Mouse (Mus musculus) left cerebral cortex, adult 8-10 months (tissue): ENCODE results near the gene Sox15. TPM values are rescaled to one million over a fixed set of nuclear protein-coding genes. Genes with fewer than 3 reads are reported as not detected.
A peak's percentile ranks its signal among the peaks of the same experiment; 100 is the strongest.

Source experiments
- DNase-seq, 2 experiments: peaks; one replicate each; pipeline ENCODE4 v3.0.0; 2022; ENCODE audit warnings: low spot score in 2 of 2
- total RNA-seq, 4 experiments: library from RNA; stranded (reverse); gene quantifications; 2 replicates each; pipeline ENCODE4 v1.2.4; 2022

Sox15 gene
- total RNA-seq, 4 experiments from 2014 or later, result 0.46 TPM; not detected in 3

DNA sequence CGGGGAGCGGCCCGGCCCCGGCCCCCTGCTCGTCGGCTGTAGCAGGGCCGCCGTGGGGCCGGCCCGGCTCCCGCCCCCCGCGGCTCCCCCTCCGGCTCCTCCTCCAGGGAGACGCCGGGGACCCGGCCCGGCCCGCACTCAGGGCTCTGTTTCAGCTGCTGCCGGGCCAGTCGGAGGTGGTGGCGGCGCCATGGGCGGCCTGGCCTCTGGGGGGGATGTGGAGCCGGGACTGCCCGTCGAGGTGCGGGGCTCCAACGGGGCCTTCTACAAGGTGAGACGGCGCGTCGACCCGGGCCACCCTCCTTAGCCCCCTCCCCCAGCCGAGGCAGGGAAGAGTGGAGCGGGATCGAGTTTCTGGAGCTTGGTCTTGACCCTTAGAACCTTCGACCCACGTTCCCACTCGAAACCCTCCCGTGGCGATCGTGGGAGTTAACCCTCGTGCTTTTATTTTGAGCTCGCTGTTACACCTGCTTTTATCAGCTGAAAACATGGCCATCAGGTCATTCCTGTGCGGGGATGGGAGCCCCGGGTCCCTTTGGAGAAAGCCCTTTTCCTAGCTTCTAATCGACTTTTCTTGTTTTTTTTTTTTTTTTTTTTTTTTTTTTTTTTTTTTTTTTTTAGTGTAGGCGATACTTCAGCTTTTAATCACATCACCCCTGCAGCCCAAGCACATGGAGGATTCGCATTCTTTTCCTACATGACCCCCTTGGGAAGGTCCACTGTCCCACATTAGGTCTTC is 21.8 kb upstream of the Sox15 start:
- DNase-seq, result peak in 1 of 2 experiments; percentile 48

DNA sequence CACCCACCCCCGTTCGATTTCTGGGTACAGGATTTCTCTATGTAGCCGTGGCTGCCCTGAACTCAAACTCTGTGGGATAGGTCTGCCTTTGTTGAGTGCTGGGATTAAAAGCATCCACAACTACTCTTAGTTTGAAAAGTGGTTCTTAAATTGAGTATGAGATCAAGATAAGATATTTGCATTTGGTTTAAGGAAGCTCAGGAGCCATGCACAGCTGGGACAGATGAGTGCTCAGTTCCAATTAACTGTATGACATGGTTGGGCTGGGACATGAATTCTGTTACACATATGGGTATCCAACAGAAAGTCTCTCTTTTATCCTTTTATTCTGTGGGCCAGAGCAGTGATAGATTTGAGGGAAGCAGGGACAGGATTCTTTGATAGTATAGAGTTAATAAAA is 19.6 kb upstream of the Sox15 start:
- no peak for DNase-seq

DNA sequence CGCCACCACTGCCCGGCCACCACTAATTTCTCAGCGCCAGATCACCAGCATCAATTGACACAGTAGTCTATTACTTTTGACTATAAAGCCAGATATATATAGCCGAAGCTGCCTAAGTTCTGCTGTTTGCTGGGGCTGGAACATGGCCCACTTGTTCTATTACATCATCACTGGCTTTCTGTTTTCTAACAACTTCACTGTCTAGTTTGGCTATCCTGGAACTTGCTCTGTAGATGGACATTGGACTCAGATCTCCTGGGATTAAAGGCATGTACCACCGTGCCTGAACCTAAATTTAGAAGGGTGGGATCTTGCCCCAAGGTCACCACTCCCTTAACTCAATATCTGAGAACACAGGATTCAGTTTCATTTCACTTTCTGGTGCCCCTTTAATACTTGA is 9.3 kb upstream of the Sox15 start:
- DNase-seq, result no peak

GRCm38 (mm10) chr11:69653399-69653798 is 1.7 kb upstream of the Sox15 start:
- no peak for DNase-seq

DNA sequence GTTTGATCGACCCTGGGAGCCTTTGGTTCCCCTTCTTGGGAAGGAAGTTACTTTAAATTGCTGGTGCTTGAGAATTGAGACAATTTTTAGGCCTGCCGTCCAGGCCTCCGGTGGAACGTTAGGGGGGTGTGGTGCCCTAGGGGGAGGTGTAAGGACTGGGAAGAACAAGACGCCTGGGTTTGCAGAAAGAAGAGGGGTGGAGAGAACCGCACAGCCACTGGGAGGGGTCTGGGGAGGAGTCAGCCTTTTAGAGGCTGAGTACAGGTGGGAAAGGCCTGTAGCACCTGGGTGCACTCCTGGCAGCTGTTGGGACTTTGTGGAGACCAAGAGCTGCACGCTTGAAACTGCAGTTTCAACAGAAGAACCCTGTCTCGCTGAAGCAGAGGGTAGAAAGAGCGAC is 354 bp upstream of the Sox15 start:
- DNase-seq, result no peak

GRCm38 (mm10) chr11:69656065-69656455 is 946 bp downstream of the Sox15 start:
- DNase-seq, result no peak

- no peak for DNase-seq
Measured at GRCm38 (mm10) chr11:69656617-69657461, 1.7 kb downstream of the Sox15 start.

DNA sequence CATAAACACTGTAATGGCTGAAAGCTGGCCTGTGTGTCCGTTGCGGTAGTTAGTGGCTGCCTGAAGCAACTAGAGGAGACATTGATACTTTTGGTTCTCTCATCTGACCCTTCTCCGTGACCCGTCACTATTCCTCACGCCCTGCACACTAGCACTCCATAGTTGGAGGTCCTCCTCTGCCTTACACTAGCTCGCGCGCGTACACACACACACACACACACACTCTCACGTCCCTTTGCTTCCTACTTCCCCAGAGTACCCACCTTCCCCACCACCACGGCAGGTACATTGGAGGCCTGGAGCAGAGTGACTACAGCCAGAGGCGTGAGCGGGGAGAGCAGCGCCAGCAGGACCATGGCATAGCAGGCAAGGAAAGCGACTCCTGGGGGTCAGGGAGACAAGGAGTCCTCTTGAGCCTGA is 2.4 kb downstream of the Sox15 start:
- no peak for DNase-seq

- no peak for DNase-seq
Measured at GRCm38 (mm10) chr11:69661221-69661881, 6.2 kb downstream of the Sox15 start.

GRCm38 (mm10) chr11:69662213-69662966 is 7.3 kb downstream of the Sox15 start, which contains the start of gene Mpdu1:
Gene Mpdu1 (minus strand): TSS chr11:69662642.
- DNase-seq, result peak; percentile 84 to 96

GRCm38 (mm10) chr11:69662967-69663671 is 8.0 kb downstream of the Sox15 start:
- no peak for DNase-seq

DNA sequence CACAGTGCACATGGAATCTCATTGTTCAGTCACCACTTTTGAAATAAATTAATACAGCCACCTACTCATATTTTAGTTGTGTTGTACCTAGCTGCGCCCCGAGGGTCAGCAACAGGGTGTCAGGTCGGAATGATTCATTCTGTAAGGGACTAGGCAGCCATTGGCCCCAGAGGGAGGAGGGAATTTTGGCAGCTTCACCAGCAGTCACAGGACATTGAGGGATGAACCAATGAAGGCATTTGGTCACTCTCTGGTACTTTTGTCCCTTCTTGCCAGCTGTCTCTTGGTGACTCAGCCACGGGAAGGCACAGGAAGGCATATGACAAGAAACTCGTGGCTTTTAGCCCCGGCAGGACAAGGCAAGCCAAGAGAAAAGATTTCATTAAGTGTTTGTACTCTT is 8.7 kb downstream of the Sox15 start:
- no peak for DNase-seq

- no peak for DNase-seq
Measured at GRCm38 (mm10) chr11:69664841-69665240, 9.7 kb downstream of the Sox15 start.

GRCm38 (mm10) chr11:69665457-69665960 is 10.4 kb downstream of the Sox15 start:
- no peak for DNase-seq

DNA sequence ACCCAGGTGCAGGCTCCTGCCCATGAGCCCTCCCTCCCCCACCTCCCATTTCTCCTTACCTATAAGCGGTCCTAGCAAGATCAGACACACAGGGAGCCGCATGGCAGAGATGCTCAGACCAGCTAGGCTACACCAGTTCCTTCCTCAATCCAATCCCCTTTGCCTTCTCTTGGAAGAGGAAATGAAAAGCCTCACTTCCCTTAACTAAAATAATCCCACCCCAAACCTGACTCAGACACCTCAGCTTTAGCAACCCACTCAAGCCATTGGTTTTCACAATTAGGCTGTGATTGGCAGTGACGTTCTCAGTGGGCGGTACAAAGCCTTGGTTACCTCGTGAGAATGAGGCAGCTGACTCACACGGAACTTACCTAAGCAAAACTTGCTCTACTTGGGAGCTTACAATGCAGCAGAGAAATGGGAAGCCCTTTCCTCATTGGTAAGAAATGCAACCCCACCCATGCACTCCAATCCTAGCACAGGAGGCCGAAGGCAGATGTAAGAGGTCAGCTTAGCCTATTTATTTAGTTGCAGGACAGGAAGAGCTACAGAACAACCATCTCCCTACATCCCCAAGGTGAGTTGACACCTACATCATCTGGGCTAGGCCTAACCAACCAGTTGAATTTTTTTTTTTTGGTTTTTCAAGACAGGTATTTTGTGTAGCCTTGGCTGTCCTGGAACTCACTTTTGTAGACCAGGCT is 11.0 kb downstream of the Sox15 start, which contains the start of gene Cd68:
Gene Cd68, minus strand, starts transcription at position 193 of the 704 bp plus-strand sequence.
- DNase-seq, result peak; percentile 34 to 70

GRCm38 (mm10) chr11:69666665-69667005 is 11.5 kb downstream of the Sox15 start:
- no peak for DNase-seq

DNA sequence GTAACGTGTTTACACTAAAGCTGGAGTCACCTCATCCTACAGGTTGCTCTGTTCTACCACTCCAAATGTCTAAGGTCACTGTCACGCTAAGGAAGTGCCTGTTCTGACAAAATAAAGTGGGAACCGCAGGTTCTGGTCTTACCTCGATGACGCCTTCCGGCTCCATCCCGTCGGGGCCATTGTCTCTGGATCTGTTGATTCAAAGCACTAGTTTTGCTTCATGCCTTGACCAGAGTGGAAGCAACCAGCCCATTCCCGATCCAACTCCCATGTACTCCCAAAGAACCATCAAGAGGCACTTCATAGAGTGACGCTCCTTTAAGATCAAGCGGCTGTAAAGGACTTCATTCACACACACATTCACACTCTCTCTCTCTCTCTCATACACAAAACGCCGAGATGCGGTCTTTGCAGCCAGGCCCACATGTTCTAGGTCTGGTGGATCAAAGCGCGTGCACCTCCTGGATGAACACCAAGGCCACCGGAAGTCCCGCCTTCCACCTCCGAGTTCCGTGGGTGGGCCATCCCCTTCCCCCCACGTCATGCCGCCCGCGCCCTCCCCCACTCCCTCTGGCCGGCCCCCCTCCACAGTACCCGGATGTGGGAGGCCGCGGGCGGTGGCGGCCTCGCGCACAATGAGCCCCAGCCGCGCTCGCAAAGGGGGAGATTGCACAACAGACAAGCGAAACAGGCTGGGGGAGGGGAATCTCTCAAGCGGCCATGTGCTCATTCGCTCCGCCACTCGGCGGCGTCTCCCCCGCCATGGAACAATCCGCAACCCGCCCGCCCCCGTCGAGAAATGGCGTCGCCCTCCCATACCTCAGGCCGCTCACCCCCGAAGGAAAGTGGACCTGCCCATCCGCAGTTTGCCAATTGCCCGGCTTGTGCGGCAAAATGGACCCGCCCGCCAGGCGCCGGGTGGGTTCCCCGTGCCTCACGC is 15.9 kb downstream of the Sox15 start:
- peak; percentile 81 to 90 for DNase-seq

- DNase-seq, result no peak
Measured at GRCm38 (mm10) chr11:69671726-69672124, 16.6 kb downstream of the Sox15 start.
